Mouse (Mus musculus): ENCODE measurements around the gene Vav3. TPM values are rescaled to one million over a fixed set of nuclear protein-coding genes. Genes with fewer than 3 reads are reported as not detected.

The Vav3 gene
- polyA plus RNA-seq, 1 experiment from 2014 or later, result 6.6 TPM

DNA sequence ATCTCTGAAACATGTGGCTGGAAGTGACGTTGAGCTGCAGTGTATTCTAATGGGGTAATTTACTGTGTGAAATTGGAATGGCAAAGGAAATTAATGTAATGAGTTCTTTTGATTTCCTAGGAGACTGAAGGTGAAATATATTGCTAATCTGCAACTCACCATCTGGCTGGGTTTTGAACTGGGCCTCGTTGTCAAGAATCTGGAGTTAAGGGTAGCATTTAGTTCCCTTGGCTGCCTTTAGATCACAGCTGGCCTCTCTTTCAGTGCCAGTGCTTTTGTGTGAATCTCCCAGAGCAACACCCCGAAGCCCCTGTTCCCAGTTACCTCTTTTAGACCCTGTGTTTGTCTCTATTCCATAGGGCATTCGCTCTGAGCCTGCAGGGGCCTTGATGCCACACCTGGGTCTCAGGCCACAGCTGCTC lies 148.3 kb downstream of the Vav3 start:
- Histone ChIP-seq H3K4me3 (no peak overlapping the region), H3K27ac (replicated peaks) (no peak overlapping the region), H3K4me2 (replicated peaks) (no peak overlapping the region), H3K9me3 (no peaks in the 10 kb centered on the region), H3K27me3 (no peaks in the 10 kb centered on the region), H3K9ac (replicated peaks) (no peak overlapping the region), H3K36me3 (no peaks in the 10 kb centered on the region), H3K4me1 (peaks cover 6% of the 10 kb centered on the region; the same call in 1 of the 2 replicates)
- ATAC-seq (replicated peaks), result no peak
- 13% methylated on average over 4 of the region's 4 CpGs for WGBS

DNA sequence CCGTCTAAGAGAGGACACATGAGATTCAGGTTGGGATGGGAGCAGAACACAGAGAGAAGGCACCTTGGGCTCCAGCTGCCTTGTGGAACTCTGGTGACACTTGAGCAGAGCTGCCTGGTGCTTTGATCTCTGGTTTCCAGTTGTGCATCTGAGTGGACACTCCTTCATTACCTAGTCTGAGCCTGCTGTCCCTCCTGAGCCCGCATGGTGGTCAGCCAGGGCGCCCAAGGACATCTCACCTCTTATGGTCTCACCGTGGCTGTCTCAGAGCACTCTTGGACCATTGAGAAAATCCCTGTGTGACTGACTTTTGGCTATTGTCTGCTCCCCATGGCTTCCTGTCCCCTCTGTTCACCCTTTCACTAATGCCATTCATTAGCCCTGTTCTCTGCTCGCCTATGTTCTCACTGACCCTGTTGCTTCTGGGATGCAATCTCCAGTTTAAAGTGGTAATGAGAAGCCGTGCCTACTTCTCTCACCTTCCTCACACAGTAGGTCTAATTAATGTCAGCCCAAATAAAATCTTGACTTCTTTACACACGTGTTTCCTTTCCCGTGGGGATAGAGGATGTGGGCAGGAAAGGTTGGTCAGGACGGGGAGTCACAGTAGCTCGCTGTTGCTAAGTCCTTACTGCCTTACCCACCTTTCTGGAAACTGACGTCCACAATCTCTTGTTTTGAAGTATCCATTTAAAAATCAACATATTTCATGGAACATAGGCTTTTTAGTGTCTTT lies 150.3 kb downstream of the Vav3 start:
- Histone ChIP-seq H3K27me3 (no peaks in the 10 kb centered on the region), H3K9me3 (no peaks in the 10 kb centered on the region), H3K27ac (replicated peaks) (no peak overlapping the region), H3K9ac (replicated peaks) (no peak overlapping the region), H3K4me2 (replicated peaks) (no peak overlapping the region), H3K4me3 (no peak overlapping the region), H3K36me3 (no peaks in the 10 kb centered on the region), H3K4me1 (peaks cover 6% of the 10 kb centered on the region; the same call in 1 of the 2 replicates)
- ATAC-seq (replicated peaks), result no peak
- 58% methylated on average over 11 of the region's 11 CpGs for WGBS

DNA sequence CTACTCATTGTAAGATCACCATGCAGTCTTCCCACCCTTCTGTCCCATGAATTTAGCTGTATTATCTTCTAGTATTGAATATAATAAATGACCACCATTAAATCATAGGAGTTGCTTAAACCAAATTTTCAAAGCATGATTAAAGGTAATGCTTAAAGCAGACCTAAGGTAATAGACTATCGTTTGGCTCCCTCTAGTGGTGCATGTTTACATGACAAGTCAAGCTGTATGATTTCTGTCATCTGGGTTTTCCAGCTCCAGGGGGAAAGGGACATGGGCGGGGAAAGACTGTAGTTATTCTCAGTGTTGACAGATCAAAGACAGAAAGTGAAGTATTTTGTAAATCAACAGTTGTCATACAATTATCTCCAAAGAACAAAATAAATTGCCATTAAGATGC lies 151.1 kb downstream of the Vav3 start:
- Histone ChIP-seq H3K27ac (replicated peaks) (no peak overlapping the region), H3K4me2 (replicated peaks) (no peak overlapping the region), H3K9me3 (no peaks in the 10 kb centered on the region), H3K9ac (replicated peaks) (no peak overlapping the region), H3K27me3 (no peaks in the 10 kb centered on the region), H3K4me3 (no peak overlapping the region), H3K4me1 (peaks cover 6% of the 10 kb centered on the region; the same call in 1 of the 2 replicates), H3K36me3 (no peaks in the 10 kb centered on the region)
- ATAC-seq (replicated peaks), result peak; percentile 76
- 8% methylated on average over 2 of the region's 2 CpGs for WGBS

DNA sequence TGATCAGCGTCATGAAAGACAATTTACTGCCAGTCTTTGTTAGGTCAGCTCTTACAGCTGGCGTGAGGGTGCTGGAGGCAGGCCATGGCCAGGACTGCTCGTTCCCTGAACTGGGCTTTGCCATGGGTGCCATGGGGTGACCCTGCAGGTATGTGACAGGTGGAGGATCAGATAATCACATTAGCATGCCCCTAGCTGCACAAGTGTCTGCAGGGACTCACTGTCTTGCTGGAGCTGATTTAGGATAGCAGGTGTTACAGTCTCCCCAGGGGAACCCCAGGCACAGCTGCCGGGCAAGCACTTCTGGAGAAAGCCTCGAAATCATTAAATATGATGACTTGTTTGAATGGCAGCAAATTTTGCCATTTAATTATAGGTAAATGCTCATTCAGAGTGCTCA lies 156.0 kb downstream of the Vav3 start:
- Histone ChIP-seq H3K4me2 (replicated peaks) (no peak overlapping the region), H3K4me1 (no peaks in the 10 kb centered on the region), H3K27me3 (no peaks in the 10 kb centered on the region), H3K4me3 (no peak overlapping the region), H3K9me3 (no peaks in the 10 kb centered on the region), H3K36me3 (no peaks in the 10 kb centered on the region), H3K9ac (replicated peaks) (no peak overlapping the region), H3K27ac (replicated peaks) (no peak overlapping the region)
- no peak for ATAC-seq (replicated peaks)
- WGBS, result 30% methylated on average over 5 of the region's 5 CpGs

DNA sequence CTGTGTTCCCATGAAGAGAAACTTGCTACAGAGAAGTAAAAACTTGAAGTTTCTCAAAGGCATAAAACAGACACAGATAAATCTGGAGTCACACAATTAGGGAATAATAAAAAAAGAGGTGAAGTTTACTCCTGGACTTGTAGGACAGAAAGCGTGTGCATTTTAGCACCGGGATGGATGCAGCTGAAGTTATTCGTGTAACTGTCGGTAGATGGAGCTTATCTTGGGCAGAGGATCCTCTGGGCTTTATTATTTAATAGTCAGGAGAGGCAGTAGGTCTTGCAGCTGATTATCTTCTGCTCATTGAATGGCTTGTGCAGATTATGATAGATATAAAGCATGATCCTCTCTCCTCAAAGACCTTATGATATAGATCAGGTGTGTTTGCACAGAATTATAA lies 156.6 kb downstream of the Vav3 start:
- H3K27ac ChIP-seq (replicated peaks), result no peak overlapping the region
- ATAC-seq (replicated peaks), result no peak
- WGBS, result 83% methylated on average over 4 of the region's 4 CpGs

DNA sequence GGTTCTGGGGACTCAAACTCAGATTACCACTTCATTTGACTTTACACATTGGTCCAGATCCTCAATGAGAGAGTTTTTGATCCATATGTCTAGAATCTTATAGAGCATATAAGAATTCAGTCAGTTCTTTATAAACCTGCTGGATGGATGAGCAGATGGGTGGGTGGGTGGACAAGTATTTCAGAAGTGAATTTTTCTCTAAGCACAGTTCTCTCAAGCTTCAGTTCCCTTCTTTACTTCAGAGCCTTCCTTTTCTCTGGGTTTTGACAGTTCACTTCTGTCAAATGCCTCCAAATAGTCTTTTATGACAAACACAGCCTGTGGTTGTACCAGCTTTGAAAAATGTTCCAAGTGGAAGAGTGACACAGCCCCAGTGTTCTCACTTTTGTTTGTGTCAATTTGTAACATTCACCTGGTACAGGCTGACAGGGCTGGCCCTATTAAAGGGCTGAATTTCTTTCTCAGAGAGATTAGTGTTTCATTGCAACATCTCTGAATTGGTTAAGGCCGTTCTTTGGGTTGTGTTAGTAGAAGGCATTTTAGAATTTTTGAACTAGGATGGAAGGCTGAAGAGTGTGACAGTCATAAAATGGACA lies 159.5 kb downstream of the Vav3 start:
- H3K27ac ChIP-seq (replicated peaks), result no peak overlapping the region
- 83% methylated on average over 1 of the region's 1 CpGs for WGBS
- ATAC-seq (replicated peaks), result no peak

More for the DNA sequence above, 156.6 kb downstream of the Vav3 start:
- H3K36me3 ChIP-seq, result no peaks in the 10 kb centered on the region
- no peaks in the 10 kb centered on the region for H3K27me3 ChIP-seq
- no peaks in the 10 kb centered on the region for H3K4me1 ChIP-seq
- H3K4me3 ChIP-seq, result no peak overlapping the region
- H3K9ac ChIP-seq (replicated peaks), result no peak overlapping the region
- no peak overlapping the region for H3K4me2 ChIP-seq (replicated peaks)
- H3K9me3 ChIP-seq, result no peaks in the 10 kb centered on the region

DNA sequence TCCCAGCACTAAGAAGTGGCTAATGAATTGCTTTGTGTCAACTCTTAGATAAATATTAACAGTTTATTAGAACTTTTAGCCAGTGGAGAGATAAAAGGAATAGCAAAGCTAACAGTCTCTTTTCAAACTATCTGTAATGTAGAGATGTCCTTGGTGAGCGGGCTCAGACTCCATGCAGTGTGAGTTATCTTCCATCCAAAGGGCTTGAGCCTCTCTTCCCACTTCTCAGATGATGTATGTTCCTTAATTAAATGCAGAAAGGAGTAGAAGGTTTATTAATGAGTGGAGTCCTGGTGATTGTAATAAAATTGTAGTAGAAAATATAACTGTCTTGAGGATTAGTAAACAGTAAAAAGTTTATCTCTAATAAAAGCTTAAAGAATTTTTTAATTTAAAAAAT lies 169.3 kb downstream of the Vav3 start:
- no peaks in the 10 kb centered on the region for H3K27me3 ChIP-seq
- H3K27ac ChIP-seq (replicated peaks), result no peak overlapping the region
- no peak overlapping the region for H3K4me3 ChIP-seq
- H3K4me2 ChIP-seq (replicated peaks), result no peak overlapping the region
- H3K9me3 ChIP-seq, result no peaks in the 10 kb centered on the region
- H3K4me1 ChIP-seq, result no peaks in the 10 kb centered on the region
- ATAC-seq (replicated peaks), result no peak
- H3K9ac ChIP-seq (replicated peaks), result no peak overlapping the region
- 89% methylated on average over 1 of the region's 1 CpGs for WGBS
- no peaks in the 10 kb centered on the region for H3K36me3 ChIP-seq

More for the DNA sequence above, 159.5 kb downstream of the Vav3 start:
- Histone ChIP-seq H3K4me1 (no peaks in the 10 kb centered on the region), H3K9ac (replicated peaks) (no peak overlapping the region), H3K4me3 (no peak overlapping the region), H3K4me2 (replicated peaks) (no peak overlapping the region), H3K27me3 (no peaks in the 10 kb centered on the region), H3K36me3 (no peaks in the 10 kb centered on the region), H3K9me3 (no peaks in the 10 kb centered on the region)

DNA sequence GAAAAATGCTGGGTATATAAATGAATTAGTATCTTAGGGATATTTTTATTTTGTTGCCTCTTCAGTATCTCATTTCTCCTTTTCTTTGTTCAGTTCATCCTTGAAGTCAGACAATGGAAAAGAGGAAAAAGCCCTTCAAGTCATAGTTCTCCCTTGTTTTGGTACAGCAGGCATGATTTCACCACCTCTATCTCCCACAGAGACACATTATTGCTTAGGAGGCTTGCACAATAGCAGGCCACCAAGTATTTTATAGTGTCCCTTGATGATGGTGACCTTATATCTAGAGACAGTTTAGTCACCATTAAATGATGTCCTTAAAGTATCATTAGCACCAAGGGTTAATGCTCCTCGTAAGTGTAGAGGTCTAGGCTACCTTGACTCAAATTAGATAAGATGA lies 171.4 kb downstream of the Vav3 start:
- H3K4me2 ChIP-seq (replicated peaks), result no peak overlapping the region
- no peaks in the 10 kb centered on the region for H3K4me1 ChIP-seq
- no peaks in the 10 kb centered on the region for H3K36me3 ChIP-seq
- ATAC-seq (replicated peaks), result no peak
- H3K4me3 ChIP-seq, result no peak overlapping the region
- 92% methylated on average over 1 of the region's 1 CpGs for WGBS
- H3K27me3 ChIP-seq, result no peaks in the 10 kb centered on the region
- no peak overlapping the region for H3K9ac ChIP-seq (replicated peaks)
- H3K9me3 ChIP-seq, result no peaks in the 10 kb centered on the region
- H3K27ac ChIP-seq (replicated peaks), result no peak overlapping the region

DNA sequence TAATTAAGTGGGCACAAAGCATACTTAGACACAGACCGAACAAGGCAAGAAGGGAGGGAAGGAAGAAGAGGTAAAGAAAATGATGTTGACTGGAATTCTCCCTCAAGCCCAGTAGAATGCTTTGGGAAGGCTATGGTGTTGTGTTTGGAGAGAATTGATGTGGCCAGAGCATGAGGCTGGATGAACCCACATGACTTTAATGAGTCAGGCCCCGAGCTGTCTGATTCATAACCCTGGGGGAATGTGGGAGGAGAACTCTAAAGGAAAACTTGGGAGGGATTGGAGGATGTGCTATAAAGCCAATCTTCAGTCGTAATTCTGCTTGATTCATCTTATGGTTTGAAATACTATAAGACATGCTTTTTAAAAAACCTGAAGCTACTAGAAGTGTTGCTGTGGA lies 175.0 kb downstream of the Vav3 start:
- Histone ChIP-seq H3K27ac (replicated peaks) (no peak overlapping the region), H3K27me3 (no peaks in the 10 kb centered on the region), H3K4me3 (no peak overlapping the region), H3K9ac (replicated peaks) (no peak overlapping the region), H3K9me3 (no peaks in the 10 kb centered on the region), H3K4me1 (no peaks in the 10 kb centered on the region), H3K4me2 (replicated peaks) (no peak overlapping the region), H3K36me3 (no peaks in the 10 kb centered on the region)
- 85% methylated on average over 3 of the region's 3 CpGs for WGBS
- no peak for ATAC-seq (replicated peaks)

DNA sequence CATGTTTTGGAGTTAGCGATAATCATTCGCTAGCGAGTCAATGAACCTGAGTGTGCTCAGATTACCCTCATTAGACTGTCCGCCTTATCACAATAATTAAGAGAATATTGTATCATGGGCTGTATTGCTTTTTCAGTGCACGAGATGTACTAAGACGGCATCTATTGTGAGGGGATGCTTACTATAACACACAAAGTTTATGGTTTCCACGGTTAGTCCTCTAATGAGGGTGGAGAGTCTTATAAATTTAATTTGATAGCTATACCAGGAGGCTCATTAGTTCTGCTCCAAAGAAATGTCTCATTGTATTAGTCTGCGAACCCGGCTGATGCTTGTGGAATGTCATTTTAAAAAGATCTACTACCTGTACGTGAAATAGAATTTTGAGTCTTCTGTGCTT lies 175.9 kb downstream of the Vav3 start:
- ATAC-seq (replicated peaks), result no peak
- Histone ChIP-seq H3K27ac (replicated peaks) (no peak overlapping the region), H3K9ac (replicated peaks) (no peak overlapping the region), H3K9me3 (no peaks in the 10 kb centered on the region), H3K27me3 (no peaks in the 10 kb centered on the region), H3K4me3 (no peak overlapping the region), H3K4me1 (no peaks in the 10 kb centered on the region), H3K4me2 (replicated peaks) (no peak overlapping the region), H3K36me3 (no peaks in the 10 kb centered on the region)
- 58% methylated on average over 10 of the region's 10 CpGs for WGBS

DNA sequence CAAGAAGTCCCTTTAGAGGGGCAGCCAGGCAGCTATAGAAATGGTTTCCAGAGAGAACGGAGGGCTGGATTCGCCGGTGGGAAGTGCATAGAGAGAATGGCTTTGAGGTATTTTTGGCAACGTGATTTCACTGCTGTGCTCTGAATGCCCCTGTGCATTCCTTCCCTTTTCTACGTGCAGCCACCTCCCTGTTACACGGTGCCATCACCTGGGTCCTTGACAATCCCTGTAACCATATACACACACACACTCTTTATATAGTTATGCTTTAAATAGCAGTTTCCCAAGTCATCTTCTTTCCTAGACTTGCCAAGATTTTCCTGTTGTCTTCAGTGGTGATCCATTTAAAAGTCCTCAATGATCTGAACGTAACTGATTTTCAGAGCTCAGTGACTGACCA lies 181.7 kb downstream of the Vav3 start:
- no peak overlapping the region for H3K27ac ChIP-seq (replicated peaks)
- H3K4me3 ChIP-seq, result no peak overlapping the region
- H3K27me3 ChIP-seq, result no peaks in the 10 kb centered on the region
- no peaks in the 10 kb centered on the region for H3K36me3 ChIP-seq
- no peak overlapping the region for H3K4me2 ChIP-seq (replicated peaks)
- H3K9me3 ChIP-seq, result no peaks in the 10 kb centered on the region
- no peak overlapping the region for H3K9ac ChIP-seq (replicated peaks)
- no peaks in the 10 kb centered on the region for H3K4me1 ChIP-seq
- 75% methylated on average over 7 of the region's 7 CpGs for WGBS
- ATAC-seq (replicated peaks), result no peak

DNA sequence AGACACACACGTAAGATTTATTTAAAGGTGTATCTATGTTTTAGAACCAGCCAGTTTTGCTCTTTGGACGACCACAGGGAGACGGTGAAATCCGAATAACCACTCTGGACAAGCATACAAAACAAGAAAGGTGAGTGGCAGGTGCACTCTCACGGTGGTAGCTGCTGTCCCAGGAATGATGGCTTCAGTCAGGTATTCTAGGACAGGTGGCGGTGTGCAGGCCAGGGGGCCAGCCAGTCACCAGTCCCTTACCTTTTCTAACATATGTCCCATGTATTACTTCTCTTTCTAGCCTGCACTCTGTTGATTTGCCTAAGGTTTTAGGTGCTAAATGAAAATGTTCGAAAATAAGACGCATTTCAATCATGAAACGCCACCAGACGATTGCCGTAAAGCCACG lies 185.4 kb downstream of the Vav3 start:
- 92% methylated on average over 12 of the region's 12 CpGs for WGBS
- Histone ChIP-seq H3K4me2 (replicated peaks) (no peak overlapping the region), H3K4me1 (no peaks in the 10 kb centered on the region), H3K27me3 (no peaks in the 10 kb centered on the region), H3K9ac (replicated peaks) (no peak overlapping the region), H3K27ac (replicated peaks) (no peak overlapping the region), H3K4me3 (no peak overlapping the region), H3K9me3 (no peaks in the 10 kb centered on the region), H3K36me3 (no peaks in the 10 kb centered on the region)
- no peak for ATAC-seq (replicated peaks)

DNA sequence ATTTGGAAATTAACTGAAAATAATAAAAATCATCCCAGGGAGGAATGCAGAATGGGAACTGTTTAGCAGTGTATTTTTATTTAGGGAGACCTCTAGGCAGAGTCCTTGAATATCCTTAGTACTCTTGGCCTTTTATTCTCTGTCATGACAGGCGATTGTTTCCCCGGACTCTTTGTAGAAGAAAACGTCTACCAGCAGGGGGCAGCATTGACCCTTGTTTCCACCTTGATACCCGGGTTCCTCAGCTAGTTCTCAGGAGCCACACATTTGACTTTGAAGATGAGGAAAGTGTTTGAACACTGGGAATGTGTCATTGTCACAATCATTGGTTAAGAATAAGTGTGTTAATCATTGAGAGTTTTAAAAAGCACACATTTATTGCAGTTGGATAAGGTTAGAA lies 185.8 kb downstream of the Vav3 start:
- WGBS, result 3% methylated on average over 4 of the region's 4 CpGs
- Histone ChIP-seq H3K4me1 (no peaks in the 10 kb centered on the region), H3K9me3 (no peaks in the 10 kb centered on the region), H3K27me3 (no peaks in the 10 kb centered on the region), H3K4me3 (no peak overlapping the region), H3K36me3 (no peaks in the 10 kb centered on the region), H3K9ac (replicated peaks) (no peak overlapping the region), H3K4me2 (replicated peaks) (no peak overlapping the region), H3K27ac (replicated peaks) (no peak overlapping the region)
- ATAC-seq (replicated peaks), result peak; percentile 71

Measured in forebrain, embryonic 15.5 days (tissue).